Mouse (Mus musculus) megakaryocyte, embryonic 14.5 days (primary cell): ENCODE results near the gene Brwd3.

Experiments
- FLI1 ChIP-seq: IDR thresholded peaks from 2 replicates; pipeline ENCODE4 v1.6.1; 2012; ENCODE audit warnings: low read length, inconsistent platforms, mixed read lengths
- GATA1 ChIP-seq: IDR thresholded peaks from 3 replicates; pipeline ENCODE4 v1.6.1; 2012; ENCODE audit warnings: mixed read lengths, low read length, inconsistent platforms, borderline replicate concordance

GRCm38 (mm10) chrX:108797268-108797667, 36.9 kb downstream of the Brwd3 start:
- TF ChIP-seq GATA1 (no peak), FLI1 (no peak)
